Mouse (Mus musculus) cerebellum, postnatal 36 days (tissue): ENCODE measurements around the gene Pcnx3.
"Not testable (repeated sequence)": the region's sequence is repeated elsewhere in the genome, so short reads cannot be mapped to it uniquely, and the experiment has no call there.

Experiments used
- DNase-seq, 2 experiments: peaks; one replicate each; pipeline ENCODE4 v3.0.0; 2021 to 2022; ENCODE audit warnings: mixed read lengths in 2 of 2

Gene Pcnx3

GRCm38 (mm10) chr19:5711907-5712460, 23.3 kb upstream of the Pcnx3 start:
- DNase-seq: no peak

GRCm38 (mm10) chr19:5711218-5711617, 22.5 kb upstream of the Pcnx3 start:
- DNase-seq: peak; percentile 82 to 87

- DNase-seq: no peak
Observed at GRCm38 (mm10) chr19:5710581-5710980, 21.9 kb upstream of the Pcnx3 start.

GRCm38 (mm10) chr19:5710068-5710467, 21.4 kb upstream of the Pcnx3 start:
- DNase-seq: no peak

GRCm38 (mm10) chr19:5704801-5705571, 16.3 kb upstream of the Pcnx3 start:
- no peak for DNase-seq

GRCm38 (mm10) chr19:5704163-5704800, 15.6 kb upstream of the Pcnx3 start, which contains the start of gene Kcnk7:
Gene Kcnk7 (plus strand): TSS chr19:5704367.
- no peak for DNase-seq

- no peak for DNase-seq
Observed at GRCm38 (mm10) chr19:5695849-5696462, 7.2 kb upstream of the Pcnx3 start.

GRCm38 (mm10) chr19:5693801-5694200, 5.1 kb upstream of the Pcnx3 start:
- no peak for DNase-seq

- no peak for DNase-seq
Observed at GRCm38 (mm10) chr19:5692913-5693396, 4.2 kb upstream of the Pcnx3 start.

GRCm38 (mm10) chr19:5692086-5692912, 3.6 kb upstream of the Pcnx3 start:
- no peak for DNase-seq

- DNase-seq: no peak
Observed at GRCm38 (mm10) chr19:5691601-5692000, 2.9 kb upstream of the Pcnx3 start.

GRCm38 (mm10) chr19:5690343-5690735, 1.6 kb upstream of the Pcnx3 start:
- DNase-seq: peak; percentile 23 to 34

GRCm38 (mm10) chr19:5689565-5690342, 1.0 kb upstream of the Pcnx3 start:
- peak; percentile 58 to 69 for DNase-seq

GRCm38 (mm10) chr19:5689088-5689428, 350 bp upstream of the Pcnx3 start:
- no peak for DNase-seq

GRCm38 (mm10) chr19:5687738-5688137, 970 bp downstream of the Pcnx3 start:
- no peak for DNase-seq

- DNase-seq: not testable (repeated sequence)
Observed at GRCm38 (mm10) chr19:5686954-5687353, 1.8 kb downstream of the Pcnx3 start.

GRCm38 (mm10) chr19:5686437-5686836, 2.3 kb downstream of the Pcnx3 start:
- DNase-seq: no peak

- no peak for DNase-seq
Observed at GRCm38 (mm10) chr19:5685861-5686260, 2.8 kb downstream of the Pcnx3 start.

GRCm38 (mm10) chr19:5685431-5685830, 3.3 kb downstream of the Pcnx3 start:
- DNase-seq: no peak

- no peak for DNase-seq
Observed at GRCm38 (mm10) chr19:5684985-5685384, 3.7 kb downstream of the Pcnx3 start.

- no peak for DNase-seq
Observed at GRCm38 (mm10) chr19:5684236-5684635, 4.5 kb downstream of the Pcnx3 start.

- no peak for DNase-seq
Observed at GRCm38 (mm10) chr19:5680432-5680831, 8.3 kb downstream of the Pcnx3 start.
